Mouse (Mus musculus): ENCODE results near the gene Med12. TPM values are rescaled to one million over a fixed set of nuclear protein-coding genes. Genes with fewer than 3 reads are reported as not detected.

The Med12 gene
- polyA plus RNA-seq (2015; fragmentation: Nextera tagmentation; extraction: Ambion mirVana): 26.4 and 26.9 TPM in 2 replicates

DNA sequence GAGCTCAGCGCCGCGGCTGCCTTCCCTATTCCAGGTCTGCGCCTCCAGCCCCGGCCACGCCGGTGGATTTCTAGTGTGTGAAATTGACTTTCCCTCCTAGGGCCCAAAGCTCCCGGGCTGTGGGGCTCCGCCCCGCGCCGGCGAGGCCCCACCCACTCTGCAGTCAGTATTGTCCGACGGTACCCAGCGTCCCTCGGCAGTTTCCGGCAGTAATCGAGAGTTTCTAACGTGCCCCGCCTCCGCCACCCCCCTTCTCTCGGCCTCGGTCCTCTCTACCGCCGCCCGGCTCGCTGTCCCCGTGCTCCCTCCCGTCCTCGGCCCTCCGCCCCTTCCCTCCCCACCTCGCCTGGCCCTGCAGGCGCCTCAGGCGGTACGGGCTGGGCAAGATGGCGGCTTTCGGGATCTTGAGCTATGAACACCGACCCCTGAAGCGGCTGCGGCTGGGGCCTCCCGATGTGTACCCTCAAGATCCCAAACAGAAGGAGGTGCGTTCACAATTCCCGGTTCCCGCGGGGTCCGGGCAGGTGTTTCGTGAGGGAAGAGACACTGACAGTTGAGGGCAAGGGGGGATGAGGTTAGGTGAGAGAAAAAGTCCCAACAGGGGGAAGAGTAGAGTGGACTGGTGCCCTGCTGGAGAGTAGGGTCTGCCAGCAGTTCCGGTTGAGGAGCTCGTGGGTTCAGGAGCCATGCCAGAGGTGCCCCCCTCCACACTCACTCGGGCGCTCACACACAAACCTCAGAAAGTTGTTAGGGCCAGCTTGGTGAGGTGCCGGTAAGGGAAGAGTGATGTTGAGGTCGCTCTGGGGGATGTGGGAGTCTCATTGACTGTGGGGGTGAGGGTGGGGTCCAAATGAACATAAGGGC lies at the start of gene Med12:
Gene Med12, plus strand, starts transcription at position 156 of the 864 bp plus-strand sequence.
- WGBS: 25% methylated on average over 45 of the region's 54 CpGs
- peak within 1 kb of the TSS; percentile 58 for H3K4me3 ChIP-seq
- peak within 1 kb of the TSS; percentile 58 for H3K4me2 ChIP-seq
- no peaks in the 10 kb centered on the region for H3K9me3 ChIP-seq
- H3K4me1 ChIP-seq (replicated peaks): peaks cover 13% of the 10 kb centered on the region; the same call in 1 of the 2 replicates
- H3K9ac ChIP-seq: peak within 1 kb of the TSS; percentile 51
- H3K27me3 ChIP-seq: no peaks in the 10 kb centered on the region
- H3K27ac ChIP-seq (replicated peaks): peak within 1 kb of the TSS; percentile 70
- no peaks in the 10 kb centered on the region for H3K36me3 ChIP-seq
- peak; percentile 99 for ATAC-seq (ENCODE audit: low FRiP score, low read depth)

DNA sequence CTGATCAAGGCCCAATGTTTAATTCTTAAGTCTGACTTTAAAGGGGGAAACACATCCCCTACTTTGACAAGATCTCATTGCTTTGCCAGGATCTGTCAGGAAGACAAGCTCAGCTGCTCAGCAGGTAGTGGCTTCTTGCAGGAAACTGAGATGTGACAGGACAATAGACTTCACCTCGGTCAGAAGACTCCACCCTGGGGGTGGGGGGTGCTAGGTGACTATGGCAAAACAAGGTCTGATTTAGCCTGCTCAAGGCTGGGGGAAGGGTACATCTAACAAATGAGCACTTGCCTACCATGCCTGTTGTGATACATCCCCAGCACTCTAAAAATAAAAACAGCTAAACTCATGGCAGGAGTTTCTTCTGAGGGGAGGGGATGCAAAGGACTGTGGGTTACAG lies 28.8 kb upstream of the Med12 start:
- WGBS: 33% methylated on average over 1 of the region's 1 CpGs
- 0 out of 2 replicates have a peak, but pooled peaks cover 5% of the 10 kb centered on the region for H3K27me3 ChIP-seq
- H3K36me3 ChIP-seq: no peaks in the 10 kb centered on the region
- no peak overlapping the region for H3K27ac ChIP-seq (replicated peaks)
- H3K9ac ChIP-seq: no peak overlapping the region
- H3K9me3 ChIP-seq: no peaks in the 10 kb centered on the region
- H3K4me2 ChIP-seq: no peak overlapping the region
- ATAC-seq (ENCODE audit: low FRiP score, low read depth): no peak
- H3K4me1 ChIP-seq (replicated peaks): no peaks in the 10 kb centered on the region
- H3K4me3 ChIP-seq: no peak overlapping the region

DNA sequence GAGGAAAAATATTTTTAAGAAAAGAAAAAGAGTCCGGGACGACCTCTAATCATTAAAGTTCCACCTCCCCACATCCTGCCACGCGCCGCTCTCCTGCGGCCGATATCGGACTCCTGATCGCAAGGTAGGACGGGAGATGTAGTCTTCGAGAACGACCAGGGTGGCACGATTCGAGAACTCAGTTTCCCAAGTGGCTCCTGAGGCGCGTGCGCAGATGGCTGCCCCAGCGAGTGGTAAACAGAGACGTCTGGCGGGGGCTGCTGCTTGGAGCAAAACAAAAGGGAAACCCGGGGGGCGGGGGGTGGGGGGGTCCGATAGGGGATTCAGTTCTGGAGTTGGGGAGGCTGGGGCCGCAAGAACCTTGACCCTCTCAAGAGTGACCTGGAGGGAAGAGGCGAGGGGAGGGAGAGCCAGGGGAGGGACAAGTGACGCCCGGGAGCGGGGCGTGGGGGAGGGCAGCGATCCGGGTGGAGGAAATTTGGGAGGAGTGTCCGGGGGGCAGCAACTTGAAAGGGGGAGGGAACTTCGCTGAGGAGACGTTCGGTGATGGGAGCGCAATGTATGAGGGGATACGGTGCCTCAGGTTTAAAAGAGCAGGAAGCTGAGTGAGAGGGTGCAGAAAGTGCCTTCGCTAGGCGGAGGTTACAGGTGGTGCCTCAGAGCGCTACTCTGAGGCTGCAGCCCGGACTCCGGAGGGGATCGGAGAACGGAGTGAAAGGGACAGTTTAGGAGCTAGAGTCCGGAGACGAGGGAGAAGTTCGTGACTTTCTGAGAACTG lies 19.7 kb upstream of the Med12 start, which contains the start of gene Foxo4:
Gene Foxo4, plus strand, starts transcription at position 577 of the 778 bp plus-strand sequence.
- Histone ChIP-seq H3K4me1 (replicated peaks) (0 out of 2 replicates have a peak, but pooled peaks cover 3% of the 10 kb centered on the region), H3K4me2 (peak within 1 kb of the TSS; percentile 78), H3K4me3 (peak within 1 kb of the TSS; percentile 54), H3K36me3 (no peaks in the 10 kb centered on the region), H3K27ac (replicated peaks) (0 out of 2 replicates have a peak within 1 kb of the TSS, but pooled peaks have one; percentile 25), H3K9ac (peak within 1 kb of the TSS; percentile 31), H3K9me3 (no peaks in the 10 kb centered on the region), H3K27me3 (0 out of 2 replicates have a peak, but pooled peaks cover 2% of the 10 kb centered on the region)
- ATAC-seq (ENCODE audit: low FRiP score, low read depth): peak; percentile 93
- WGBS: 20% methylated on average over 46 of the region's 47 CpGs

DNA sequence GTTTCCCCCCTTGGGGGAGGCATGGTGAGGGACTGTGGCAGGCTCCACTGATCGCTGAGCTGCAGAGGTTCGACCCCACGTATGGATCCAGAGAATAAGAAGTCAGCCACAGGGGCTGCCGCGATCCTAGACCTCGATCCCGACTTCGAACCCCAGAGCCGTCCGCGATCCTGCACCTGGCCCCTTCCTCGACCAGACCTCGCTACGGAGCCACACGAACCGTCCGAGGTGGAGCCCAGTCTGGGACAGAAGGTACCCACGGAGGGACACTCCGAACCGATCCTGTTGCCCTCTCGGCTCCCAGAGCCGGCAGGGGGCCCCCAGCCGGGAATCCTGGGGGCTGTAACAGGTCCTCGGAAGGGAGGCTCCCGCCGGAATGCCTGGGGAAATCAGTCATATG lies 19.1 kb upstream of the Med12 start:
- Histone ChIP-seq H3K36me3 (no peaks in the 10 kb centered on the region), H3K27ac (replicated peaks) (no peak overlapping the region), H3K4me2 (peak overlapping the region; percentile 78), H3K4me3 (peak overlapping the region; percentile 54), H3K27me3 (no peaks in the 10 kb centered on the region), H3K9me3 (no peaks in the 10 kb centered on the region), H3K9ac (peak overlapping the region; percentile 31), H3K4me1 (replicated peaks) (0 out of 2 replicates have a peak, but pooled peaks cover 3% of the 10 kb centered on the region)
- peak; percentile 25 for ATAC-seq (ENCODE audit: low FRiP score, low read depth)
- 23% methylated on average over 26 of the region's 26 CpGs for WGBS

DNA sequence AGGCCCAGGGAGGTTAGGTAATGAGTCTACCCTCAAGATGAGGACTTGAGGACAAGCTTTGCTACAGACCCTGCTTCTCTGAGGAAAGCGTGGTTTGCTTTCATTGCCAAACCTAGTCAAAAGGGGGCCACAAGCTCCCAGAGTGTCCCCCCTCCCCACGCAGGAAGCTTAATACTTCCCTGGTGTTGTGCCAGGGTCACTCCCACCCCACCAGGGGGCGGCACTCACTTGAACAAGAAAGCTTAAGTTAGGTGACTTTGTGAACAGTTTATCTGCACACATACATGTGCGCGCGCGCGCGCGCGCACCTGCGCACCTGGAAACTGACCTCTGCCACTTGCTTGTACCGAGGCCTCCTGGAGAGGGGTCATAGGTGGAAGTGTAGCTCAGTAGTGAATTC lies 17.2 kb upstream of the Med12 start:
- 84% methylated on average over 13 of the region's 13 CpGs for WGBS
- H3K4me3 ChIP-seq: no peak overlapping the region
- H3K27ac ChIP-seq (replicated peaks): no peak overlapping the region
- no peak for ATAC-seq (ENCODE audit: low FRiP score, low read depth)
- no peaks in the 10 kb centered on the region for H3K9me3 ChIP-seq
- peaks cover 3% of the 10 kb centered on the region; the same call in 1 of the 2 replicates for H3K4me1 ChIP-seq (replicated peaks)
- H3K36me3 ChIP-seq: no peaks in the 10 kb centered on the region
- H3K4me2 ChIP-seq: no peak overlapping the region
- no peak overlapping the region for H3K9ac ChIP-seq
- H3K27me3 ChIP-seq: no peaks in the 10 kb centered on the region

DNA sequence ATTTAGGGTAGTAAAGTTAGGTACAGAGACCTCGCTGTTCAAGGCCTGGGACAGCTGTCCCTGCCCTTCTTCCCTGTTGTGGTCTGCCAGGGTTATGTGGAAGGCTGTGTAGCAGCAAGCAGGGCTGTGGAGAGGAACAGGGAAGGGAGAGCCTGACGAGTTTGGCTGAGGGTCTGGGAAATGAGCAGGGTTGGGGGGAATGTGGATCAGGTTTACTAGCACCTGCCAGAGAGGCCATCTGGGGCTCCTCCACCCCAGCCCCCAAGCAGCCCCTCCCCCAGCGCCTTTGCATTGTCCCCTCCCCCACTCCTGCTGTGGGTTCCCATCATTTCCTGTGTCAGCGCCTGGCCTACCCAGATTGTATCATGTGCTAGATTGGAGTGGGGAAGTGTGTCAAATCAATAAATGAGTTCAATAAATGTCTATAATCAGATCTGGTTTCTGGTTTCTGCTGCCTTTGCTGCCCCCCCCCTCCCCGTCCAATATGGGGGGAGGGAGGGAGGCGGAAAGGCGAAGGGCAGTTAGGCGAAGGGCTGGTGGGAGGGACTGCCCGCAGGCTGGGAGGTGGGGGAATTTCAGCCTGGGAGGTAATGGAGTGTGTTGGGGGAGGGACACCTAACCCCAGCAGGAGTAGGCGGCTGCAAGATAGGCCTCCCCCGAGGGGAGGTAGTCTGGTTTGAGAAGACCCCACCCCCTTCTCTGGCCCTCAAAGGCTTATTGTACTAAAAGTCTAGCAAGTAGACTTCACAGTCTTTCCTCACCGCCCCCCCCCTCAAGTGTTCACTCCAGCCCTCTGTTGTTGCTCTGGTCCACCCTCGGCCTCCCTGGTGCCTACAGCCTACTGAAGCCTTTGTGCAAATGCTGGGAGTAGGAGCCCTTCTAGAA lies 13.1 kb upstream of the Med12 start:
- H3K27ac ChIP-seq (replicated peaks): 0 out of 2 replicates have a peak overlapping the region, but pooled peaks have one; percentile 30
- 0 out of 2 replicates have a peak, but pooled peaks have one; percentile 30 for ATAC-seq (ENCODE audit: low FRiP score, low read depth)

DNA sequence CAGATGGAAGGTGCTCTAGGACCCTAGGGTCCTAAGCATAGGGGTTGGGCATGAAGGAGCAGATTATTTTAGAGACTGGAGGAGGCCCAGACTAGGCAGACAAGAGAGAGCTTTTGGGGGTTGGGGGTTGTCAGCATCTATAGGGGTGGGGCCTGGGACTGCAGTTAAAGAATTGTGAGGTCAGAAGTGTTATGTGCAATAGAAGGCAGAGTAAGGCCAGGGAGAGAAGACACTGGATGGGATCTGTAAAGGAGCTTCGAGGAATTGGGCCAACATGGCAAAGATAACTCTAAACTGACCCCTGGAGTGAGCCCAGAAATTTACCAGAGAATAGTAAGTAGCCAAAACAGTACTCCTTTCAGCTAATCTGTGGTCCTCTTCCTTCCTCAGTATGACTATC lies 9.9 kb upstream of the Med12 start, which contains the start of gene Gm614:
Gene Gm614, minus strand, starts transcription at position 101 of the 400 bp plus-strand sequence.
- no peak within 1 kb of the TSS for H3K4me3 ChIP-seq
- no peaks in the 10 kb centered on the region for H3K9me3 ChIP-seq
- no peak for ATAC-seq (ENCODE audit: low FRiP score, low read depth)
- H3K27ac ChIP-seq (replicated peaks): no peak within 1 kb of the TSS
- no peak within 1 kb of the TSS for H3K4me2 ChIP-seq
- H3K9ac ChIP-seq: no peak within 1 kb of the TSS
- no peaks in the 10 kb centered on the region; the same call in 1 of the 2 replicates for H3K4me1 ChIP-seq (replicated peaks)
- H3K27me3 ChIP-seq: no peaks in the 10 kb centered on the region
- H3K36me3 ChIP-seq: no peaks in the 10 kb centered on the region
- WGBS: 86% methylated on average over 1 of the region's 1 CpGs

More for the DNA sequence above, 13.1 kb upstream of the Med12 start:
- Histone ChIP-seq H3K27me3 (no peaks in the 10 kb centered on the region), H3K4me2 (no peak overlapping the region), H3K4me1 (replicated peaks) (peaks cover under 1% of the 10 kb centered on the region; the same call in 1 of the 2 replicates), H3K9ac (no peak overlapping the region), H3K9me3 (no peaks in the 10 kb centered on the region), H3K4me3 (no peak overlapping the region), H3K36me3 (no peaks in the 10 kb centered on the region)
- 18% methylated on average over 10 of the region's 13 CpGs for WGBS

DNA sequence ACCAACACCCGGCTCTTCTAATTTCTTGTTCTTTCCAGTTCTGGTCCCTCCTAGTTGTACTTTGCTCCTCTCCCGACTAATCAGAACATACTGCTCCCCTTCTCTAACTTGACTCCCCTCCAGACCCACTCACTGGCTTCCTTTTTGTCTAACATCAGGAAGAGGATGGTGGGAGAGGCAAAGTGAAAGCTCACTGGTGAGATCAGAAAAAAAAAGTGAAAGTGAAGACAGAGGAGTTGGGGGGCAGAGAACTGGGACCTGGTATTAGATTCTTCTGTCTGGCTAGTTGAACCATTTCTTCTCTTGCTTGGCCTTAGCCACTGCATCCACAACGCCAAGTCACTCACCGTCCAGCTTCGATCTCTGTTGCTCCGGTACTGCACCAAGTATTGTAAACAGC lies 7.2 kb upstream of the Med12 start:
- 96% methylated on average over 6 of the region's 6 CpGs for WGBS
- Histone ChIP-seq H3K4me2 (no peak overlapping the region), H3K4me3 (no peak overlapping the region), H3K27ac (replicated peaks) (no peak overlapping the region), H3K27me3 (no peaks in the 10 kb centered on the region), H3K9me3 (no peaks in the 10 kb centered on the region), H3K4me1 (replicated peaks) (no peaks in the 10 kb centered on the region), H3K9ac (no peak overlapping the region), H3K36me3 (no peaks in the 10 kb centered on the region)
- ATAC-seq (ENCODE audit: low FRiP score, low read depth): no peak

DNA sequence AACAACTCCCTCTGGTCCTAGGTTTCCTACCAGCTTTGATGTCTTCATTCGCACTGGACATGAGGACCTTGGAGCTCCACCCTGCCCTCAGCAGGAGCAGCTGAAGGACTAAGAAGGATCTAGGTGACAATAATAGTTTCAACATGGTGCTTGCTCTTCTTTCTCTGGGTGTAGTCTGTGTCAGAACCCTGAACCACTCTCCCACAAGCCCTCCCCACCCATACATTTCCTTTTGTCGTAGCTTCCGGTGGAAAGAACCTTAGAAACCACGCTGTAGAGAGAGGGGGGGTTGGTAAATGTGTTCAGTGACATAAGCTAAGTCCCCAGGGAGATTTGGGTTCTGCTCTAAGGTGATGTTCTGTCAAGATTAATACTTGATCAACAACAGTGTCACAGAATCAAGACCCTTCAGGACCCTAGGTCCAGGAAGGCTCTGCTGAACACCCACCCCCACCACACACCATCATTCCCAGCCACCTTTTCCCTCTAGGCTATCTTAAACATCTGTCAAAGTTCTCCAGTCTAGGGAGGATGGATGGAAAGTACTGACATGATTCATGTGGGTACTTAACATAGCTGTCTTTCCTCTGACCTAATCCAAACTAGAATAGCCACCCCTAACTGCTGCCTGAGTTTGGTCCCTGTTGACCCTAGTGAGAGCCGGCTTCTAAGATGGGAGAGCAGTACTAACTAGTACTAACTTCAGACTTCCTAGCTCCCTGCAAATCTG lies 5.6 kb upstream of the Med12 start, which contains the start of gene Il2rg:
Gene Il2rg, minus strand, starts transcription at position 231 of the 730 bp plus-strand sequence.
- 75% methylated on average over 5 of the region's 5 CpGs for WGBS
- no peak within 1 kb of the TSS for H3K4me2 ChIP-seq
- no peaks in the 10 kb centered on the region for H3K36me3 ChIP-seq
- no peaks in the 10 kb centered on the region for H3K9me3 ChIP-seq
- no peak within 1 kb of the TSS for H3K4me3 ChIP-seq
- no peak within 1 kb of the TSS for H3K27ac ChIP-seq (replicated peaks)
- H3K9ac ChIP-seq: no peak within 1 kb of the TSS
- H3K27me3 ChIP-seq: no peaks in the 10 kb centered on the region
- 0 out of 2 replicates have a peak, but pooled peaks cover 1% of the 10 kb centered on the region for H3K4me1 ChIP-seq (replicated peaks)
- ATAC-seq (ENCODE audit: low FRiP score, low read depth): no peak

DNA sequence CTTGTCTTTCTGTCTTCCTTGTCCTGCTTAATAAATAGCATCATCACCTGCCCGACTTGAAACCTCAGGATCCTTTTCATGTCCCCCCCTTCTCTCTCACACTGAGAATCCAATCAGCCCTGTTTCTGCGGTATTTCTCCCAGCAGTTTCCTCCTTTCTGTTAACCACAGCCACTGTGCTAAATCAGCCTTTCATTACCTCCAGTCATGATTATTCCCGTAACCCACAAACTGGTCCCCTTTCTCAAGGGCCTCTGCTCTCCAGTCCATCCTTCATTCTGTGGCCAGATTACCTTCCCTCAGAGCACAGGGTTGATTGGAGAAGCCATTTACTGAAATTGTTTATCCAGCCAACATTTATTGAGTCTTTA lies 5.1 kb upstream of the Med12 start, which contains the start of gene Gm20489:
Gene Gm20489, minus strand, starts transcription at position 269 of the 370 bp plus-strand sequence.
- no peak for ATAC-seq (ENCODE audit: low FRiP score, low read depth)
- 0 out of 2 replicates have a peak, but pooled peaks cover 4% of the 10 kb centered on the region for H3K4me1 ChIP-seq (replicated peaks)
- no peak within 1 kb of the TSS for H3K4me3 ChIP-seq
- H3K4me2 ChIP-seq: no peak within 1 kb of the TSS
- WGBS: 63% methylated on average over 3 of the region's 3 CpGs
- no peak within 1 kb of the TSS for H3K27ac ChIP-seq (replicated peaks)
- H3K9me3 ChIP-seq: no peaks in the 10 kb centered on the region
- H3K36me3 ChIP-seq: no peaks in the 10 kb centered on the region
- H3K27me3 ChIP-seq: no peaks in the 10 kb centered on the region
- H3K9ac ChIP-seq: no peak within 1 kb of the TSS
